Mouse (Mus musculus): Measurements from ENCODE around the gene Nmrk1. TPM values are rescaled to one million over a fixed set of nuclear protein-coding genes. Genes with fewer than 3 reads are reported as not detected.

The Nmrk1 gene
- total RNA-seq, 2 experiments from 2014 or later: 2.2 to 2.7 TPM

DNA sequence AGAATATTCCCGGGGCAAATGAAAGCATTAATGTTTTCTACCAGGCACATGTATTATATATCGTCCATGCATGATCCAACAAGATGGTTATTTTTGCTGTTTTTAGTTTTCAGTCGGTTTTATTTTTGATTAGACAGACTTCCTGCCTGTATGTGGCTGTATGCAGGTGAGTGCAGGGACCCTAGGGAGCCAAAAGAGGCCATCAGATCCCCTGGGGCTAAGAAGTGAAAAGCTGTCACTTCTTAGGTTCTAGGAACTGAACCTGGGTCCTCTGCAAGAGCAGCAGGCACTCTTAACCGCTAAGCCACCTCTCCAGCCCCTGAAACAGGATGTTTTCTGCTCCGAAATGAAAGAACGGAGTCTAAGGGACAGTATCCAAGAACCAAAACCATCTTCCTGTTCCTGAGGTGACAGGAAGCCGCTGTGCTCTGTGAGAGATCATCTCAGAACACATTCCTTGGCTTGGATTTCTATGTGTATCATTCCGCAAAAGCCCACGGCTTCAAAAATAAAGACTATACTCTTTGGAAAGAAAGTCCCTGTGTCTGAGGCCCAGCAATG, 16.0 kb upstream of the Nmrk1 start:
- no peak for DNase-seq

DNA sequence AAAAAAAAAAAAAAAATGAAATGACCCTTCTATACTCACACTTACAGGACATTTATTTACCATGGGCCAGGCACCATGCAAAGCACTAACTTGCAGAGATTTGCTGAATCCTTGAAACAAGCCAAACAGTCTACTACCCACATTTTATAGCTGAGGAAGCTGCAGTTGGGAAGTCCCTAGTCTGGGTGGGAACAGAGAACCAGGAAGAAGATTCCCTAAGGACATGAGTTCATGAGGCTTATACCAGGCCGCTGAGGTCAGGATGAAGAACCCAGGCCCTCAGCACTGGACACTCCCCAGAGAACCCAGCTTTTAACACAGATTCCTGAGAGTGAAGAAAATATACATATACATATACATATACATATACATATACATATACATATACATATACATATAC, 14.2 kb upstream of the Nmrk1 start:
- DNase-seq: no peak

DNA sequence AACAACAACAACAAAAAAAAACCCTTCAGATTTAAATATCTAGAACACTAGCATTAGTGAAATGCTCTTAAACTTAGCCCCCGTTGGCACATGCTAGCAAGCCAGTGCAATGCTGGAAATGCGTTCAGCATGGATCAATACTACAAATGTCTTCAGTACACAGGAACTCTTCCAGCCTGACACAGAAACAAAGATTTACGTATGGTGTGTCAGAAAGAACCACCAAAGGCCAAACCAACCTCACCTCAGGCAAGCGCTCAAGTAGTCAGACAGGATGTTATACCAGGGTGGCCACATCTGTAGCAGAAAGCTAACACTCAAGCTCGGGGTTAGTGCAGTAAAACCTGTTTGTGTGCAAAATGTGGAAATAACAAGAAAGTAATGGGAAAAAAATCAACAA, 12.7 kb upstream of the Nmrk1 start:
- DNase-seq: no peak

DNA sequence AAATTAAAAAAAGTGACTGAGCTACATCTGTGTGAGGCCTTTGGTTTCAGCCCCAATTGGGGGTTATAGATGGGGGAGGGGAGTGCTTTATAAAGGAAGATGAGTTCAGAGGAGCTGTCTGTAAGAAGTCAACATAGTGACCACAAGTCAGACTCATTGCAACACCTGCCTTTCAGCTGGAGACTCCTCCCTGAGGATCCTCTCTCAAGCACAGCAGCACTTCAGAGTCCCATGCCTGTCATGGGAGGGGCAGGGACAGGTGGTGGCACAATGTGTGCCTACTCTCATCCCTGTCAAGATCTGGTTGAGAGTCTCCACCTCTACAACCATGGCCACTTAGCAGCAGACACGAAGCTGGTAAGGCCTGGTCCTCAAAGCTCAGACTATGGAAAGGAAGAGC, 12.1 kb upstream of the Nmrk1 start:
- no peak for DNase-seq

DNA sequence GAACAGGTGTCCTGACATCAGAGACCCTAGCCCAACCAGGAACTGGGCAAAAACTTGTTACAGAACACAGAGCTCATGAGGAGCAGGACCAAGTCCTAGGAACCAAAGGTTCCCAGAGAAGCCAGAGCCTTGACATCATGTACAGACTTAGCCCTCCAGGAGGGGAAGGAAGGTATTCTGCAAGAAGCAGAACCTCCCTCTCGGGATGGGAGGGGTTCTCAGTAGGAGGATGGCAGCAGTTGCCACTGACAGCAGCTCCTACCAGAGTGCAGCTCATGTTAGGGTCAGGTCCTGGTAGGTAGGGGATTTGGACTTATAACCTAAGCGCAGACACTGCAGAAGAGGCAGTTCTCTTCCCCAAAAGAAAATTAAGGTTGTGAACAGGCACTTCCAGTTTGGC, 7.9 kb upstream of the Nmrk1 start:
- no peak for DNase-seq

DNA sequence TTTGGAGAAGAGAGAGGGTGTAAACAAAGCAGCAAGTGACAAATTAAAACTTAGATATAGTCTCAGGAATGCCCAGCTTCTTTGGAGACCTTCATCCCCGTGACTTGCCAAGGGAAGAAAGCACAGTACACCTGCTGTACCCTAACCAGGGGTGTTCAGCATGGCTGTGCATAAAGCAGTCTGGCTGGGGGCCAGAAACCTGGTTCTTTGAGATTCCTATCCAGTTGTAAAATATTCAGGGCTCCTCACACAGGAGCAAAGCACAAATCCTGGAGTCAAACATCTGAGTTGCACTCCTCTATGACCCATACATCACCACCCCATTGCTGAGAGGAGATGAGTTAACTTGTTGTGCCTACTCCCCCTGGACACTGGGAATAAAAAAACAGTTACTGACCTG, 2.2 kb upstream of the Nmrk1 start:
- DNase-seq: no peak

DNA sequence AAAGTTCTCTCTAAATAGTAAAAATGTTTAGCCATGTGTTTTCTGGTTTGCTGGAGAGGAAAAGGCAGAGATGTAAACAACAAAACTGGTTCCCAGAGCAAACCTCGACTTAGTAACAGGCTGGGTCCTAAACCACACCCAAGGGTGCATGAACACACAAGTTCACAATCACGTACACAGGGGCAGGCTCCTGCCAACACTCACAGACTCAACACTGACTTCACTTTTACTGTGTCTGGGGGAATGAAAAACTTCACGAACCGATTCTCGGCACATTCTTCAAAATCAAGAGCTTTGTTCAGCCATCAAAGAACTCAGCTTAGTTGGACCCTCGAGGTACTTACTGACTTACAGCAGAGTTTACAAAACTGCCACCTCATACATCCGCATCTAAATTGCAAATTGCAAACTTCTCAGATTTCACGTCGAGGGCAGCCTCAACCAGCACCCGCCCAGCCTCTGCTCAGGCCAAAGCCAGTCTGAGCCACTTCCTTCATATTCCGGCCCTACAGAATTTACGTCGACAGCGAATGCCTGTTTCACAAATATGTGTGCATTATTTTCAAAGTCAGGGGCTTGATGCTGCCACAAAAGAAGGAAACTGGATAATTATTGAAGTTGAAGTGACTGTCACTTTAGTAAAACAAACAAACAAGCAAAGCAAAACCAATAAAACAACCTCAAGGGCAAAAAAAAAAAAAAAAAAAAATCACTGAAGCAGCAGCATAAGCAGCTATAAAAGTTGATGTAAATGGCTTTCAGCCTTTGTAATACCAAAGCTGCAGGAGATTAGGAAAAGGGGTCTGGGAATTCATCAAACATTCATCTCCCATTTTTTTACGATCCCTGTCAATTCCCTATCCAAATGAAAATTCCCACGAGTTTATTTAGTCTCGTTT, 1.3 kb upstream of the Nmrk1 start:
- DNase-seq: no peak

DNA sequence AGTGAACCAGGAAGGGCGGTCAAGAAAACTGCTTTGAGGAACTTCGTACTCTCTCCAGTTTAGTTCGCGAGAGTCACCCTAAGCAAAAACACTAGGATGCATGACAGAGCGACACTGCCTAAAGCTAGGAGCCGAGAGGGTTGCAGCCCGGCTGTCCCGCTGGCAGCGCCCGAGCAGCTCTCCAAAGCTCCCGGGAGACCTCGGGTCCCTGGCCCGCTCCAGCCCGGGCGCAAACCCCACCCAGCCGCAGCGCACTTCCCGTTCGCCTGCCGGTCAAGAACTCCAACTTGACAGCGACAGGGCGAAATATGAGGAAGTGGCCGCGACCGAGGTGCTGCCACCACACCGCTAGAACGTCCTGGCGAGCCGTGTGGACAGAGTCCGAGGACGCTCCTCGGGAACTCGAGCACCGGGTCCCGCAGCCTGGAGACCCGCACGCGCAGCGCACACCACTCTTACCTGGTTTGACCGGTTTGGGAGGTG, 548 bp upstream of the Nmrk1 start:
- peak; percentile 77 for DNase-seq

DNA sequence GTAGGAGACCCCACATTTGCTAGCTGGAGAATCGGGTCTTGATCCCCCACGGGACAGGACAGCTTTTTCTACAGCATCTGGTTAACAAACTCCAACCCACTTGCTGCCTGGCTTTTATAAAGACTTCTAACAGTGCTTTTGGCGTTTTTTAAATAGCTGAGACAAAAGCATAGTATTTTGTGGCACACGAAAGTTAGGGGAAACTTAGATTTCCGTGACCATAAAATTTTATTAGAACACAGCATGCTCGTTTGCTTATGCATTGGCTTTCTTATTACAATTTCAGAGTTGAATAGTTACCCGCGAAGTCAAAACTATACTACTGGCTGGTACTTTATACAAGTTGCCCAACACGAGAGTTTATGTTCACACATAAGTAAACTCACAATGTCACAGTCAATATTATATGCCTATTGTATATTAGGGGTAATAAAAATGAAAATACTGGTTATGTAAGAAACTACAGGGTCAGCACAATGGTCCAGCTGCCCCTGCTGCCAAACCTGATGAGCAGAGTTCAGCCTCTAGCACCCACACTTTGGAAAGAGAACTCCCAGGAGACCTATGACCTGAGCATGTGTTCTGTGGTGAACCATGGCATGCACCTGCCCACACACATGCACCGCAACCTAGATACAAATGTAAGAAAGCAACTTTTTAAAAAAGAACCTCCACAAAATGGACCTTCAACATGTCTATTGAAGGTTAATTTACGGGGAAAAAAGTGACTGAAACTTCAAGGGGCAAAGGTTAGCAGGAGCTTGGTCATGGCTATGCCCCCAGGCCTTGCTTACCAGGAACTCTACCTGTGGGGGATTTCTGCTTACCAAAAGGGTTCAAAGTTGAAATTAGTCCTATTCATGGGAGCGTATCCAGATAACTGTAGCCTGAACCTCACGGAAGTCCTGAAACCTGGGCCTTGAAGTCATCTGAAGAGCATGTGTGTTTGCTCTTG, 758 bp downstream of the Nmrk1 start:
- DNase-seq: no peak

DNA sequence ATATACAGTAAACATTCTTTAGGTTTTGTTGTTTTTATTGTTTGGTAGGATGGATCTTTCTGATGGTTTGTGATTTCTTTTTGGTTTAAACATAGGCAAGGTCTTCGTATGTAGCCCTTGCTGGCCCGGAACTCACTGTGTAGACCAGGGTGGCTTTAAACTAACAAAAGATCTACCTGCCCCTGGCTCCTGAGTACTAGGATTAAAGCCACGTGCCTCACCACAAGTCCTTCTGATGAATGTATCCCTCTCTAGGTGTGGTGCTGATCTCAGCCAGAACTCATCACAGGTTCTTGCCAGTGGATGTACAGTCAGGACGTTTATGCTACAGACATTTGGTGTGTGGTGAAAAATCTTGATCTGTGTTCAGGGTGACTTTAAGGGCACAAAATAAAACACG, 6.2 kb downstream of the Nmrk1 start:
- DNase-seq: no peak

DNA sequence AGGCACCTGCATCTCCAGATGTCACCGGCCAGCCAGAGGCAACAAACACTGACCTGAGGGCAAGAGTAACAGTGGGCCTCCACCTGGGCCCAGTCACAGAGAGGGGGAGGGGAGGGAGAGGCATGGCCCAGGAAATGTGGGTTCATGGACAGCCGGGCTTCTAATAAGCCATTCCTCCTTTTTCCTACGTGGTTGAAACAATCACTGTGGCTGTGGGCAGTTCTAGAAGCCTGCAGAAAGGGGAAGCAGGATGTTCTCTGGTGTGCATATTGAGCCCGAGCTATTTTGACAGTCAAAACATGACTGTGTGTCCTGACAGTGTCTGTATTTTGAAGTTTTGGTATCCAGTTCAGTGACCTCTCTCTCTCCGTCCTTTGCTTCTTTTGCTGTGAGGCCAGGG, 7.2 kb downstream of the Nmrk1 start:
- DNase-seq: no peak

DNA sequence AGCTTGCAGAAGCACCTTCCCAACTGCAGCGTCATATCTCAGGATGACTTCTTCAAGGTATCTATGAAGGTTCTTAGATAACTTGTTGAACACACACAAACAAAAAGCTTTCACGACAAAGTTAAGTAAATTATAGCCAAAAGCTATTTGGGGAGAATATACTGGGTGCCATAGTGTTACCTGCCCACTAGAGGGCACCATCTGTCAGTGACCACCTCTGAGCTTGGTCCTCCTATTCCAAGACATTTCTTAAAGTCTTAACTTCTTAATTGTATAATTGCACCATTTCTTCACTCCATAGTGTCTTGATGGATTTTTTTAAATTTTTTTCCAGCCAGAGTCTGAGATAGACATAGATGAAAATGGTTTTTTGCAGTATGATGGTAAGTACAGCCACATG, 7.8 kb downstream of the Nmrk1 start:
- DNase-seq: no peak

DNA sequence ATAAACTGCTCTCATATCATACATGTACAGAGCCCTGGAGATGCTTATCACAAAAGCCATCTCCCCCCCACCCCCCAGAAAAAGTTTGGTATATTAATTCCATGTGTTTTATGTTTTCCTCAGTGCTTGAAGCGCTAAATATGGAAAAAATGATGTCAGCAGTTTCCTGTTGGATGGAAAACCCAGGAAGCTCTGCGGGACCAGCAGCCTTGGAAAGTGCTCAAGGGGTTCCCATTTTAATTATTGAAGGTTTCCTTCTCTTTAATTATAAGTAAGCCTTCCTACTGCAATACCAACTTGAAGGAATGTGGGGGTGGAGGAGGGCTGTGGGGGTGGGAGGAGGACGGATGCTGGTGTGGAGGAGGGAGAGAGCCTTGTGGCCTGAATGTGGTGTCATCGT, 9.3 kb downstream of the Nmrk1 start:
- no peak for DNase-seq

DNA sequence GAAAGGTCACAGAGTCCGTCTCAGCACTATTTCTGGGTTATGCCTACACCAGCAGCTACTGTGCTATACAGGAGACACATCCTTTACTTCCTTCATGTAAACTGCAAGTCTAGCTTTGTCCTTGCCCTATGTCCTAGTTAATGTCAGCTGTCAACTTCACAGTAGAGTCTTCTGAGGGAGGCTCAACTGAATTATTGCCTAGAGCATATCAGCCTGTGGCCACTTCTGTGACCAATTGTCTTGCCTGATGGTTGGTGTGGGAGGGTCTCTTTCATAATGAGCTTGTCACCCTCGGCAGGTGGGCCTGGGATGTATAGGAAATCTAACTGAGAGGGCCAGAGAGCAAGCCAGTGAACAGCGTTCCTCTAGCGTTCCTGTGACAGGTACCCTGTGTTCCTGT, 11.7 kb downstream of the Nmrk1 start:
- DNase-seq: no peak

DNA sequence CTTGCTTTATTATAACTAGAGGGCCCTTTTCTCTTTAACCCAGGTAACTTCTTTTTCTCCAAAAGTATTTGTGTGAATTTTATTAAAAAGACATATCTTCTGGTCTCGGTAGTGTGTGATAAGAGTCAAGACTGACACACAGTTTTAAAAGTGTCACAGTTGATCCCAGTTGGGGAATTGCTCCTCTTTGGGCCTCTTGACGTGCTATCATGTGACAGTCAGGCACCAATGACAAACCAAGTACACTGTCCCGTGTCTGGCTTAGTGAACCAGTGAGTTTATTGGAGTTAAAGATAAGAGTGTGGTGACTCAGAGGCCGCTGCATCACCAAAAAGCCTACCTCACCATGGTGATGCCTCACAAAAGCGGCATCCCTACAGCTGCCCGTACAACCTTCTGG, 12.3 kb downstream of the Nmrk1 start:
- DNase-seq: no peak

DNA sequence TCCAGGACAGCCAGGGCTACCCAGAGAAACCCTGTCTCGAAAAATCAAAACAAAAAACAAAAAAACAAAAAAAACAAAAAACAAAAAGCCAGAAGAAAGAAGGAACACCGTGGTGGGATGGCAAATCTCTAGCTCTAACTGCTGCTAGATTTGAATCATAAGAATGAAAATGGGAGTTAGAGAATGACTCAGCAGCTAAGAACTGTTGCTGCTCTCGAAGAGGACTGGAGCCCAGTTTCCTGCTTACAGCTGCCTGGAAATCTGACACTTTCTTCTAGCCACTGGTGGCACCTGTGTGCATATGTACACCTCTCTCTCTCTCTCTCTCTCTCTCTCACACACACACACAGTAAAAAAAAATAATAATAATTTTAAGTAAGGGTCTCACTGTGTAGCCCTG, 14.6 kb downstream of the Nmrk1 start:
- DNase-seq: no peak

DNA sequence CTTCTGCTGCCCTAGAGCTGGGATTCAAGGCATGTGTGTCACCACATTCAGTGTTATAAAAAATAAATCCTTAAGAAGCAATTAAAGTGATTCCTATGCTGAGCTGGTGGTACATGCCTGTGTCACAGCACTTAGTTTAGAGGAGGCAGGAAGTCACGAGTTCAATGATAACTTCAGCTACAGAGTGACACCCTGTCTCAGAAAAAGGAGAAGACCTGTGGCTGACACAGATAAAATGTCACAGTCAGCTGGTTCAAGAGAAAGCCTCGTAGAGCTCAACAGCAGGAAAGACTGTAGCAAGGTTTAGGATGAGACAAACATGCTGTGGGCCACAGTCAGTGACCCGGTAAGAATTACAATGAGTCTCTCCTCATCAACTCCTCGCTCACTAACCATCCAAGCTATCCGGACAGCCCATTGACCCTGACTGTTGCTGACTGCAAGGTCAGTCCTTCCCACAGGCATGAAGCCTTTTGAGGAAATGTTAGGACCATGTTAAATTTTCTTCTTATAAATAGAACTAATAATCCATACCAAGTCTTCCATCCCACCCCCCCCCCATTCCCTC, 15.2 kb downstream of the Nmrk1 start:
- no peak for DNase-seq

DNA sequence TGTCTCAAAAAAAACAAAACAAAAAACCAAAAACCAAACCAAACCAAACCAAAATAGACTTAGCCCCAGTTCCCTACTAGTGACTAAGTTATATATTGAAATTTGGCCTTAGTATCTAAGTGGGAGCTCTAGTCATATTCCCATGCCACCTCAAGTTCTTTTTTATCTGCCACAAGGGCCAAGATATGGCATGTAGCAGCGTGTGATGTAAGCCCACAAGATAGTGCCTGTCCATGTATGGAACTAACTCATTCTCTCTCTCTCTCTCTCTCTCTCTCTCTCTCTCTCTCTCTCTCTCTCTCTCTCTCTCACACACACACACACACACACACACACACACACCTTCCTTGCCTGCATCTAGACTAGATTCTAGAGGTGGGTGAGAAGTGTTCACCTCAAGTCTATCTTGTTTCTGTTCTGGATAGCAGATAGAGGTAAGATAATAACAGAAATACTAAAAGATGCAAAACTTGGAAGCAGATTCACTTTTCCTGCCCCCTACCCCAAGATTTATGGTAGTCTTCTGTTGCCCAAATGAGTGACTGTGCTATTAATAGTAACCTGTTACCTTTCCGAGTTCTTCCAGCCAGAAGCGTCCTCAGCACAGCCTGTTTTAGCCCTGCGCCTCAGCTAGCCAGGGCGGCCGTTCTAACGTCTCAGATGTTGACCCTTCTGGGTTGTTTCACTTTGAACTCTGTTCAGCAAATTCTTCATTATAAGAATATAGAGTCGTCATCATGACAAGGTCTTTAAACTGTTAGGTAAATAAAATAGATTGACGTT, 16.2 kb downstream of the Nmrk1 start:
- peak; percentile 54 for DNase-seq

DNA sequence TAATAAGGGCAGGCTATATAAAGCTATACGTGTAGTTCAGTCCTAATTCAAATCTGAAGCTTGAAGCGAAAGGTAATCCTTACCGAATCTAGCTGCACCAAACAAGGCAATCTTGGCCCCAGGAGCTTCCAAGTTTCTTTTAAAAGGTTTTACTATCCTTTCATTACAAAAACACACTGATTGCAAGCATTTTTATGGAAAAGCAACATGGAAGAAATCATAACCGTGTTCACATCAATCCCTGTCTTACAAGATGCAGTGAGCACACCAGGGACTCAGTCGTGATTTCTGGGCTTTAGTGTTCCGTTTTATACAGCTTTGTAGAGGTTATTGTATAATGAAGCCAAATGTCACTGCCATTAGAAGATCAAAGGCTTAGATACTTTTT, 16.8 kb downstream of the Nmrk1 start:
- DNase-seq: no peak

DNA sequence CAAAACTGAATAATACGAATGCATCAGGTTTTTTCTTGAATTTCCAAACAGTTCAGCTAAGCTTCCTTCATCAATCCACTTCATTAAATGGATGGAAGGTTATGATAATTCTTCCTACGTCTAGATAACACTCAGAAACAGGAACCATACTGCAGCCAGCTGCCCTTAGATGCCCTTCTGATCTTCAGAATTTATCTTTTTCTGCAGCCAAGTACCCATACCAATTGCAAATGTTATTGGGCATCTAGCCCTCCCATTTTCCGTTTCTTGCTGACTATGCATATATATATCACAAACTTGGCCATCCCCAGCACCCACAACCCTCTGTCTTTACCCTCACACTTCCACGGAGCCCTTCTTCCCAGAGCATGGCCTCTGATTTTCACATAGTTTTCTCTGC, 18.2 kb downstream of the Nmrk1 start:
- no peak for DNase-seq

DNA sequence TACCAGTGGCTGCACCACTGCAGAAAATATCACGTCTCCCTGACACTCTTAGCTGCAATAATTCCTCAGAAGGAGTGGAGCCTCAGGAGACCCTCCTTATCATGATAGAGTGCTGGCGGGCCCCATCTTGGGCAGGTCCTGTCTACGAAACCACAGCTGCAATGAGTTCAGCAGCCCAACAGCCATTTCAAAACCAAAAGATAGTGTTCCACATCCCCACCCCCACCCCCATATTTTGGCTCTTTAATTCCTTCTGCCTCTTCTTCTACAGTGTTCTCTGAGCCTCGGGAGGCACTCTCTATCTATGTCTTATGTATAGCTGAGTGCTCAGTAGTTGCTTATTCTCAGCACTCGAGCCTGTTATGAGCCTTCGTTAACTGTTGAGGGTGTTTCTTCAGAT, 18.7 kb downstream of the Nmrk1 start:
- DNase-seq: no peak

DNA sequence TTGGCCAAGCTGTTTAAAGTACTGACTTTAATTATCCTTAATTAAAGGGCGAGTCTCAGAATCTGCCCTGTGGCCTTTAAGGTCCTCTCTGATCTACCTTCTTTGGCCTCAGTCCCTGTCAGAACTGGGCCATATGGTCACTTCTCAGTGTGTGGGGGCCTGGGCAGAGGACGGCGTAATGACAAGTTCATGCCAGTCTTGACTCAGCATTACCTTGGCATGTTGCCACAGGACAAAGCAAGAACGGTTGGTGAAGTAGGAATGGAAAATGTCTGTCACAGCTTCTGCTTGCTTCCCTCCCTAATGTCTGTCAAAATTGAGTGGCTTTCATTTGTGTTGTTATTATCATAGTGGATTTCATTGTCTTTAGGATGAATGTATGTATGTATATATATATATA, 20.8 kb downstream of the Nmrk1 start:
- DNase-seq: no peak

Measured in gastrocnemius, postnatal 25 days (tissue).